Mouse (Mus musculus) olfactory bulb, adult 2 months (tissue): ENCODE measurements around the gene Sik3.

Experiments
- CTCF ChIP-seq: fragments of 200-500 bp; IDR thresholded peaks from 2 replicates; pipeline ENCODE4 v1.5.1; 2012; ENCODE audit warnings: low read depth, mild to moderate bottlenecking, low read length, moderate library complexity; ENCODE audit not compliant: insufficient read depth
- POLR2A ChIP-seq: fragments of 200-500 bp; IDR thresholded peaks from 2 replicates; pipeline ENCODE4 v1.6.1; 2012; ENCODE audit warnings: mild to moderate bottlenecking, low read depth, low read length, moderate library complexity; ENCODE audit not compliant: insufficient read depth

GRCm38 (mm10) chr9:46030184-46030583 is 17.6 kb downstream of the Sik3 start:
- TF ChIP-seq POLR2A = no peak
- TF ChIP-seq CTCF = no peak
